Mouse (Mus musculus) olfactory bulb, adult 2 months (tissue): Measurements from ENCODE around the gene Lrrc8c.

ENCODE experiments used
- CTCF ChIP-seq: fragments of 200-500 bp; IDR thresholded peaks from 2 replicates; pipeline ENCODE4 v1.5.1; 2012; ENCODE audit warnings: low read depth, mild to moderate bottlenecking, low read length, moderate library complexity; ENCODE audit not compliant: insufficient read depth
- POLR2A ChIP-seq: fragments of 200-500 bp; IDR thresholded peaks from 2 replicates; pipeline ENCODE4 v1.6.1; 2012; ENCODE audit warnings: mild to moderate bottlenecking, low read depth, low read length, moderate library complexity; ENCODE audit not compliant: insufficient read depth

DNA sequence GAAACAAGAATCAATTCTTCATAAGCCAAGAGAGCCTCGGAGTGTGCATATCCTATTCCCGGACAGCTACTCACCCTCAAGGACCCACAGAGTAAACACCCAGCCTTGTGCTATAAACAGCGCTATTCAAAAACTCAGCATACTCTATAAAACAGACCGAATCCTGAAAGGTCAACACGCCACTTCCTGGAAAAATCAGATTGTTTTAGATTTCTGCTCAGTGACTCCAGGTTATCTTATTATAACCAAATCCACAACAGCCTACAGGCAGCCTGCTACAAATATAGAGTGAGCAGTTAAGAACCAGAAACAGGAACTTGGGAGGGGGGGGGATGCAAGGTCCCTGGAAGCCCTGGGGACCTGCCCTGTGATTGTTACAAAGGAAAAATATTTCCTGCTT lies 67.5 kb downstream of the Lrrc8c start:
- TF ChIP-seq POLR2A (no peak), CTCF (no peak)
